Comparison of ENCODE assay signal across 9 mouse cellular contexts in the genomic region with DNA sequence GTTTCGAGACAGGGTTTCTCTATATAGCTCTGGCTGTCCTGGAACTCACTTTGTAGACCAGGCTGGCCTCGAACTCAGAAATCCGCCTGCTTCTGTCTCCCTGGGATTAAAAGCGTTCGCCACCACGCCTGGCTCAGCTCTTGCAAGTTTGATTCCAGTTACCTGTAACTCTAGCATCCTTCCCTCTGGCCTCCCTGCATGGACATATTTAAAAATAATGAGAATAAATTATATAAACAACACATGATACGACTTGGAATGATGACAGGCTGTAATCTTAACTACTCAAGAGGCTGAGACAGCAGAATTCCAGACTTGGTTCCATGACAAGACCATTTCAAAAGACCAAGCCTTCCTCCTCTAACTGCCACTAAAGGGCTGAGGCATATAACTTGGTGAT. TPM values are rescaled to one million over a fixed set of nuclear protein-coding genes. Genes with fewer than 3 reads are reported as not detected.
DNase-seq lines count a peak whose midpoint lies in the region; ATAC-seq and TF ChIP-seq lines count a peak whose summit lies in the region.
"Had no signal": no experiment of that assay in that cellular context is flagged by ENCODE, and none has a peak within 500 bp of the region (broad histone marks: within the 10 kb centered on the region; RNA-seq: fewer than 3 reads in every experiment).

No protein-coding gene starts in this region.

- no peak overlapping the region for H3K4me2 ChIP-seq in forebrain, embryonic 12.5 days
- H3K4me2 ChIP-seq in lung, embryonic 14.5 days = no peak overlapping the region
- 0 out of 2 replicates have a peak overlapping the region, but pooled peaks have one; percentile 59 for H3K4me2 ChIP-seq in intestine, postnatal 0 days (replicated peaks; ENCODE audit: low read depth)

- H3K27me3 ChIP-seq in forebrain, embryonic 12.5 days = 0 out of 2 replicates have a peak, but pooled peaks cover 1% of the 10 kb centered on the region
- H3K27me3 ChIP-seq in forebrain, embryonic 10.5 days (ENCODE audit: poor library complexity, severe bottlenecking) = no peaks in the 10 kb centered on the region
- no peaks in the 10 kb centered on the region for H3K27me3 ChIP-seq in lung, embryonic 14.5 days (ENCODE audit: insufficient read depth, low read length)
- no peaks in the 10 kb centered on the region for H3K27me3 ChIP-seq in intestine, postnatal 0 days (replicated peaks; ENCODE audit: control insufficient read depth, insufficient read depth, low read length)

- no peak overlapping the region for H3K9ac ChIP-seq in forebrain, embryonic 12.5 days
- H3K9ac ChIP-seq in lung, embryonic 14.5 days = no peak overlapping the region
- H3K9ac ChIP-seq in intestine, postnatal 0 days (ENCODE audit: low read depth, low read length) = no peak overlapping the region

- H3K36me3 ChIP-seq in forebrain, embryonic 12.5 days (replicated peaks) = no peaks in the 10 kb centered on the region
- H3K36me3 ChIP-seq in forebrain, embryonic 10.5 days (replicated peaks) = no peaks in the 10 kb centered on the region
- no peaks in the 10 kb centered on the region for H3K36me3 ChIP-seq in lung, embryonic 14.5 days (ENCODE audit: insufficient read depth)
- H3K36me3 ChIP-seq in intestine, postnatal 0 days (ENCODE audit: control insufficient read depth, insufficient read depth) = no peaks in the 10 kb centered on the region

- H3K27ac ChIP-seq in forebrain, embryonic 12.5 days = peak overlapping the region; percentile 81
- H3K27ac ChIP-seq in forebrain, embryonic 10.5 days = no peak overlapping the region
- peak overlapping the region; percentile 86 for H3K27ac ChIP-seq in lung, embryonic 14.5 days (ENCODE audit: low read depth)
- H3K27ac ChIP-seq in intestine, postnatal 0 days (ENCODE audit: low read depth, low read length) = no peak overlapping the region
- H3K27ac ChIP-seq in olfactory bulb, adult 2 months (ENCODE audit: insufficient read depth, low read depth, low read length) = peak overlapping the region; percentile 87; the same call in 1 of the 2 replicates

- 74% methylated on average over 7 of the region's 7 CpGs for WGBS in forebrain, embryonic 12.5 days
- 71% methylated on average over 7 of the region's 7 CpGs for WGBS in forebrain, embryonic 10.5 days
- WGBS in lung, embryonic 14.5 days = 59% methylated on average over 7 of the region's 7 CpGs
- 56% methylated on average over 7 of the region's 7 CpGs for WGBS in intestine, postnatal 0 days
- WGBS in olfactory bulb, adult 2 months = 59% methylated on average over 7 of the region's 7 CpGs

- peaks cover 5% of the 10 kb centered on the region; the same call in 1 of the 2 replicates for H3K4me1 ChIP-seq in forebrain, embryonic 12.5 days
- H3K4me1 ChIP-seq in forebrain, embryonic 10.5 days = peaks cover 12% of the 10 kb centered on the region
- H3K4me1 ChIP-seq in lung, embryonic 14.5 days (ENCODE audit: insufficient read depth) = no peaks in the 10 kb centered on the region
- H3K4me1 ChIP-seq in intestine, postnatal 0 days (replicated peaks; ENCODE audit: control insufficient read depth, insufficient read depth, low read length) = no peaks in the 10 kb centered on the region
- H3K4me1 ChIP-seq in olfactory bulb, adult 2 months (ENCODE audit: control insufficient read depth, insufficient read depth, low read length) = peaks cover 3% of the 10 kb centered on the region; the same call in 1 of the 2 replicates

- no peak for TF ChIP-seq POLR2A in olfactory bulb, adult 2 months (IDR thresholded peaks at IDR 0.05; ENCODE audit: insufficient read depth, low read depth, low read length)

- no peak overlapping the region for H3K4me3 ChIP-seq in forebrain, embryonic 12.5 days (replicated peaks)
- no peak overlapping the region for H3K4me3 ChIP-seq in forebrain, embryonic 10.5 days
- H3K4me3 ChIP-seq in lung, embryonic 14.5 days (ENCODE audit: low read depth, low read length) = no peak overlapping the region
- H3K4me3 ChIP-seq in intestine, postnatal 0 days (ENCODE audit: low read depth, low read length) = no peak overlapping the region
- no peak overlapping the region for H3K4me3 ChIP-seq in olfactory bulb, adult 2 months (ENCODE audit: insufficient read depth, low read depth, low read length)

- TF ChIP-seq CTCF in lung, embryonic 14.5 days (IDR thresholded peaks at IDR 0.05; ENCODE audit: low read depth) = no peak
- TF ChIP-seq CTCF in intestine, postnatal 0 days (IDR thresholded peaks at IDR 0.05; ENCODE audit: low read depth) = no peak
- TF ChIP-seq CTCF in olfactory bulb, adult 2 months (IDR thresholded peaks at IDR 0.05; ENCODE audit: insufficient read depth, low read depth, low read length) = no peak

- no peaks in the 10 kb centered on the region for H3K9me3 ChIP-seq in forebrain, embryonic 12.5 days
- H3K9me3 ChIP-seq in forebrain, embryonic 10.5 days = peaks cover 5% of the 10 kb centered on the region; the same call in 1 of the 2 replicates
- no peaks in the 10 kb centered on the region for H3K9me3 ChIP-seq in lung, embryonic 14.5 days (ENCODE audit: low read depth, low read length)
- no peaks in the 10 kb centered on the region for H3K9me3 ChIP-seq in intestine, postnatal 0 days (ENCODE audit: control insufficient read depth)

- no peak for DNase-seq in forebrain, embryonic 10.5 days (ENCODE audit: extremely low spot score, low spot score)
- DNase-seq in lung, embryonic 14.5 days = peak; percentile 24
- DNase-seq in lung, postnatal 4 days = no peak
- no peak for DNase-seq in frontal cortex, postnatal 25 days (ENCODE audit: low spot score in 2 of 2)
- DNase-seq in thymus, postnatal 36 days = no peak
- DNase-seq: adrenal gland, postnatal 36 days had no signal

- no peak for ATAC-seq in forebrain, embryonic 12.5 days (ENCODE audit: low FRiP score)
- ATAC-seq in lung, embryonic 14.5 days (ENCODE audit: insufficient read depth) = no peak
- ATAC-seq in intestine, postnatal 0 days = no peak

RNA-seq across cellular contexts. Expression of a gene that starts 8.2 kb away (rescaled TPM):
- 97.4 and 101 TPM in 2 replicates for polyA plus RNA-seq in forebrain, embryonic 12.5 days (2016; fragmentation: Nextera tagmentation; extraction: Ambion mirVana)
- 117 and 119 TPM in 2 replicates for polyA plus RNA-seq in forebrain, embryonic 10.5 days (2016; fragmentation: Nextera tagmentation; extraction: Ambion mirVana)
- polyA plus RNA-seq in lung, embryonic 14.5 days (2014; fragmentation: Nextera tagmentation; extraction: Ambion mirVana) = 78.9 and 85.9 TPM in 2 replicates
- 6.8 and 7.9 TPM in 2 replicates for polyA plus RNA-seq in intestine, postnatal 0 days (2015; fragmentation: Nextera tagmentation; extraction: Ambion mirVana)
- polyA plus RNA-seq in olfactory bulb, adult 2 months (2012; ENCODE audit: insufficient read depth, insufficient read length, low replicate concordance, missing spikeins) = not detected in 2 replicates

RNA-seq across cellular contexts. Expression of a gene that starts 34.6 kb away (rescaled TPM):
- 668 and 669 TPM in 2 replicates for polyA plus RNA-seq in forebrain, embryonic 12.5 days (2016; fragmentation: Nextera tagmentation; extraction: Ambion mirVana)
- polyA plus RNA-seq in forebrain, embryonic 10.5 days (2016; fragmentation: Nextera tagmentation; extraction: Ambion mirVana) = 878 and 901 TPM in 2 replicates
- 1,312 and 1,358 TPM in 2 replicates for polyA plus RNA-seq in lung, embryonic 14.5 days (2014; fragmentation: Nextera tagmentation; extraction: Ambion mirVana)
- 563 and 564 TPM in 2 replicates for polyA plus RNA-seq in intestine, postnatal 0 days (2015; fragmentation: Nextera tagmentation; extraction: Ambion mirVana)
- polyA plus RNA-seq in olfactory bulb, adult 2 months (2012; ENCODE audit: insufficient read depth, insufficient read length, low replicate concordance, missing spikeins) = 1,906 TPM in 1 of 2 replicates, not detected in the other

RNA-seq across cellular contexts. Expression of a gene that starts 56.9 kb away (rescaled TPM):
- polyA plus RNA-seq in forebrain, embryonic 12.5 days (2016; fragmentation: Nextera tagmentation; extraction: Ambion mirVana) = 17.7 and 23.1 TPM in 2 replicates
- polyA plus RNA-seq in forebrain, embryonic 10.5 days (2016; fragmentation: Nextera tagmentation; extraction: Ambion mirVana) = 12.8 and 14.0 TPM in 2 replicates
- 4.2 and 5.1 TPM in 2 replicates for polyA plus RNA-seq in lung, embryonic 14.5 days (2014; fragmentation: Nextera tagmentation; extraction: Ambion mirVana)
- 5.3 and 7.0 TPM in 2 replicates for polyA plus RNA-seq in intestine, postnatal 0 days (2015; fragmentation: Nextera tagmentation; extraction: Ambion mirVana)
- polyA plus RNA-seq in olfactory bulb, adult 2 months (2012; ENCODE audit: insufficient read depth, insufficient read length, low replicate concordance, missing spikeins) = not detected in 2 replicates

Comparison
In these comparisons a context has a peak if more than half of its experiments do, and no peak if none do; other contexts are left out.
1. H3K27ac ChIP-seq: peak in forebrain, embryonic 12.5 days (single experiment), lung, embryonic 14.5 days (single experiment) and olfactory bulb, adult 2 months (single experiment); none in forebrain, embryonic 10.5 days (single experiment) and intestine, postnatal 0 days (single experiment).